Mouse (Mus musculus) fat pad, adult 2 months (tissue): Measurements from ENCODE around the gene Sema5b.

ENCODE experiments used
- DNase-seq: peaks from one replicate; pipeline ENCODE4 v3.0.0-alpha.2; 2011; ENCODE audit warnings: low read depth, low spot score; ENCODE audit errors: extremely low read depth

Sema5b gene

DNA sequence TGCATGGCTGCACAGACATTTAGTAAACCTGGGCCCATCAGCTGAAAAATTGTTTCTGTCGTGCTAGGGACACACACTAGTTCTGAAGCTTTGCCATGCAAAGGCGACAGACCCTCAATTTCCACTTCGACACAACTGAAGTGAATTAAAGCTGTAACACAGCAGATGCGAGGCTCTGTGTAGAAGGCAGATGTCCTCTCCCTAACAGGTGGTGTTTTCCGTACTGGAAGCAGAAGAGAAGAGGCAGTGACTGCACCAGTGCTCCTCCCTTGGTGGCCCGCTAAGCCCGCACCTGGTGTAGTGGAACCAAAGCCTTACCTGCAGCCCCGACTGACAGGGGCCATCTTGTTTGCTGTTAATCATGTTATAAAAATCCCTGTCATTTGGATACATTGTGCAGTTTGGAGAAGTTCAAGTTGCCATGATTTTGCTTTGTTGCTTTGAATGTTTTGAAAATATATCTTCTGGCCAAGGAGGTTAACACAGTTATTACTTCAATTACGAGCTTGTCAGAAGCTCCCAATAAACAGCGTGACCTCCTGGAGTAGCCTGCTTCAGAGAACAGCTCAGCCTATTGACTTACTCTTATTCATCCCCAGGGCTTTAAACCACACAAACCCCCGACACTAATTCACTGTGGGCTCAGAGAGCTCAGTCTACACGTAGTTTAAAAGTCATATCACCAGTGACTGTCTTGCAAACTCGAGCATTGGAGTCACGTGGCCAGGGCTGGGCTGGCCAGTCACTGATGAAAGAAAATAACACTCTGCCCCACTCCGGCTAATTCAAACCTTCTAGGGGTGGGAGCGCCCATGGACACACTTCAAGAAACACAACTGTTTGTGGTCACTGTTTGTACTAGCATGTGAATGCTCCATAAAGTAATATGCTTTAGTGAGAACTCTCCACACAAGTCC is 163.1 kb downstream of the Sema5b start:
- no peak for DNase-seq

DNA sequence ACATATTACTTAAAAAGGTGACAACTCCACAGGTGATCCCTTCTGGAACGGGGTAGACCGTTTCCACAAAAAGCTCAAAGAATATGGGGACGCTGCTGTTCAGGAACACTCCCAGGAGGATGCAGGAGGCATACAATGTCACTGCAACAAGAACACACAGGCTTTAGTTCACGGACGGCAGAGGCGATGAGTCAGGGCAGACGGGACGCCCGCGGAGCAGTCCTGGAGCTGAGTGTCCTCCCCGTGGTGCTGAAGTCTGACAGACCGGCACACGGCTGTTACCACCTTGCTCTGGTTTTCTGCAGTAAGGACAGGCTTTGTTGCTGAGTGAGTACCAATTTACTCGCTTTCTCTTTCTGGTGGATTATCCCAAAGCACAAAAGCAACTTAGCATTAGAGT is 163.9 kb downstream of the Sema5b start:
- no peak for DNase-seq

DNA sequence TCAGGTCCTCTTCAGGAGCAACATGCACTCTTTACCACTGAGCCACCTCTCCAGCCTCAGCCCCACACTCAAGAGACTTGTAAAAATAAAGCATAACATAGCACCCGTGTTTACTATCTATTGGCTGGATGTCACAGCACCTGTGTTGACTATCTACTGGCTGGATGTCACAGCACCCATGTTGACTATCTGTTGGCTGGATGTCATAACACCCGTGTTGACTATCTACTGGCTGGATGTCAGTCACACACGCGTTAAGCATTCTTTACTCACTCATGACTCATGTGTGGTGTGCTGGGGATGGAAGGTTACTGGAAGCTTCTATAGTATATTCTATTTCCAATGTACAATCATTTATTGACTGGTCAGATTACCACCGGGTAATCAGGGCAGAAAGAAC is 166.1 kb downstream of the Sema5b start:
- no peak for DNase-seq

DNA sequence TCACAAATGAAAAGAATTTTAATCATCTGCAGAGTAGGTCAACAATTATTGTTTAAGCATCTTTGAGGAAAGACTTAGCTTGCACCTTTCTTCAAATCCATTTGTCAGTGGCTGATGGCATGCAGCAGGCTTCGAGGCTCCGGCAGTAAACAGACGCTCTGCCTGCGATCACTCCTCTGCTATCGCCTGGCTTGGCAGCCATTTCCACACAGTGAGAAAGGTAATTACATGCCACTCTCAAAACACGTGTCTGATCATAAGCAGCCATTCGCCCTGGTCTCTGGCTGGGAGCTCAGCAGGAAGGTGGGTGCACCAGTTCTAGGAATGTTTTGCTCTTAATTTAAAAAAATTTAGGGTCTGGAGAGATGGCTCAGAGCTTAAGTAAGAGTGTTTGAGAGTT is 170.1 kb downstream of the Sema5b start:
- no peak for DNase-seq

DNA sequence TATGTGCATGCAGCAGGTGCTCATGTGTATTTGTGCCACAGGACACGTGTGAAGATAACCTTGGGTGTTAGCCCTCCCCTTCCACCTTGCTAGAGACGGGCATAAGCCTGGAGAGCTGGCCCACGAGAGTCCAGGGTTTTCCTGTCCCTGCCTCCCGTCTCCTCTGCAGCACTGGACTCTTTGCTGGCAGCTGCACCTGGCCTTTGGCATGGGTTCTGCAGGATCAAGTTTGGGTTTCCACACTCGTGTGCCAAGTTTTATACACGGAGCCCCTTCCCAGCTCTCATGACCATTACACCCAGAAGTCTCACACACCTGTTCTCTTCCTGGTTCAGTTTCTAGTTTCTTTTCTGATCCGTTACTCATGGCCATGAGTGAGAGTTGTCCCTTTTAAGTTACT is 172.7 kb downstream of the Sema5b start:
- DNase-seq: no peak
